Mouse (Mus musculus): Measurements from ENCODE around the gene Hoxb8. TPM values are rescaled to one million over a fixed set of nuclear protein-coding genes. Genes with fewer than 3 reads are reported as not detected.

The Hoxb8 gene
- 40.2 and 48.4 TPM in 2 replicates for polyA plus RNA-seq (2012; rRNA removed)

DNA sequence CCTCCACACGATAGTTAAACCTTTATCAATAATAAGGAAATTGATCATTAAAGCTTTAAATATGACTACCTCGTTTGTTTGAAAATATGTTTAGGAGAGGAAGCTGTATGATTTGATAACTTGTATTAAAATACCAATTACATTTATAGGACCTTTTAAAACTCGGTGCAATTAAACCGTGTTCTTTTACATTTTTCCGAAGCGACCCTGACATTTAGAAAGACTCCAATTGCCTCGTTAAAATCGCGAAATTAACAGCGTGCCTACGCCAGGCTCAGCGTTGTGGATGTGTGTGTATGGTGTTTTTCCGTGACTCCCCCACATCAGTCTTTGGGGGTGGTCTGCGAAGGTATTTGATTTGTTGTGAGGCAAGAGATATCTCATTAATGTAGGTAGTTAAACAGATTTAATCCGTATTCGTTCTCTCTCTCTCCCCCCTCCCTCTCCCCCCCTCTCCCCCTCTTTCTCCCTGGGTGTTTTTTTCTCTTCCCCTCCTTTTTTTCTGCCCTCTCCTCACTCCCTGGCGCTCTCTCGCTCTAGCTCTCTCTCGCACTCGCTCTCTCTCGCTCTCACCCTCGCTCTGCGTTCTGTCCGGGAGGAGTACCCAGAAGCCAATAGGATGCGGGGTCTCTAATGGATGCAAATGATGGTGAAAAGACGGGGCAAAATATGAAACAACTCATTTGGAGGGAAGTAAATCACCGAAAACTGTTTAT, at the start of gene Hoxb8:
TSS of gene Hoxb8 (plus strand) at position 51 of the 716 bp plus-strand sequence.

DNA sequence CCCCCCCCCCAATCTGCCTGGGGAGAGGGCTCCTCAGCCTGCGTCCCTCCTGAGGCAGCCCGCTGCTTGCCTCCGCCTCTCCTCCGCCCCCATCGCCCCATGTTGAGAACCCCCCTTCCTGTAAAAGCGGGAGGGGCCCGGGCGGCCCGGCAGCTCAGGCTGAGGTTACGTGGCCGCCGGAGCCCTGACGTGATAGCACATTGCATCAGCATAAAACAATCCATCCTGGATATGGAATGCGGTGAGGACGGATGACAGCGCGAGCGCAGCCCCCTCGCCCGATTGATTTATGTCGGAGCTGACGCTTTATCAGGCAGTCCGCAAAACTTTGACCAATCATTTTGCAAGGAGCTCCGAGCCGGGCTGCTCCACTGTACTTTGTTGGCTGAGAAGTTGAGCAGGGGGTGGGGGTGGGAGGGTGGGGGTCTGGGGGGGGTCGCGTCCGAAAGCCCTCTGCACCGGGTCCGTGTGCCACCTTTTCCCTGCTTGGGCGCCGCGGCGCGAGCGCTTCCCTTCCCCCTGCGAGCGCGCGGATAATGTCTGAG, 10.6 kb upstream of the Hoxb8 start, which contains the start of gene Hoxb9:
TSS of gene Hoxb9 (plus strand) at position 462 of the 545 bp plus-strand sequence.

DNA sequence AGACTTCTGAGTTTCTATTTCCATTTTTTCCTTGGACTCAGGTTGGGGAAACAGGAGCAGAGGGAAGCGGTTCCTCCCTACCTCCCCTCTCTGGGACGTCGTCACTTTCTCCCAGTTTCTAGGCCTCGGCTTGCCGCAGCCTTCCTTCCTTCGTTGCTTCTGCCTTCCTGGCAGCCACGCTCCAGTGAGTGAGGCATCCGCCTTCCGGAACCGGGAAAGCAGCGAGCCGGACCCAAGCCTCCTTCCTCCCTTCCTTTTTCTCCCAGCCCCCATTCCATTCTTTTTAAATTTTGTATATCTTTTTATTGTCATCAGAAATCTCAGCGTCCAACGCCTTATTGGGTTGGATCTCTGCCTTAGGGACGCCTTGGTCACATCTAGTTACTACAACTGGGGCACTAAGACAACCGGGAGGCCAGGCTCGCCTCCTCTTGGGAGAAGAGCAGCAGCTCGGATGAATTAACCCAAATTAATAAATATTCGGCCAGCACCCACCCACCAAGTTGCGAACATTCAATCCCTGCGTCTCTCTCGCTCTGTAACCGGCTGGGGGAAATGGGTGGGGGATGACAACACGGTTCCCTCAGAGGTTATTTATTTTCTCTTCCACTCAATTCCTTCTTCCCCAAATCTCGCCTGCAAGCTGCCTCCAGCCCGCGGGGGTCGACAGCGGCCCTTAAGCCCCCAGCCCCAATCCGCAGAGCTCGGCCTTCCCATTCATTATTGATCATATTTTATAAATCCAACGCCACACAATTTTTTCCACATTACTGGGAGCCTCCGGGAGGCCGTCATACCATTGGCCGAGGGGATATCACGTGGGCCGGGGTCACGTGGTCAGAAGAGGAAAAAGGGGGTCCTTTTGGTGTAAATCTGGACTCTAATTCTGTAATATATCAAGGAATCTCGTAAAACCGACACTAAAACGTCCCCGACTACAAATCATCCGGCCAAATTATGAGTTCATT, 4.3 kb downstream of the Hoxb8 start, which contains the start of gene Hoxb7:
TSS of gene Hoxb7 (plus strand) at position 853 of the 968 bp plus-strand sequence.

DNA sequence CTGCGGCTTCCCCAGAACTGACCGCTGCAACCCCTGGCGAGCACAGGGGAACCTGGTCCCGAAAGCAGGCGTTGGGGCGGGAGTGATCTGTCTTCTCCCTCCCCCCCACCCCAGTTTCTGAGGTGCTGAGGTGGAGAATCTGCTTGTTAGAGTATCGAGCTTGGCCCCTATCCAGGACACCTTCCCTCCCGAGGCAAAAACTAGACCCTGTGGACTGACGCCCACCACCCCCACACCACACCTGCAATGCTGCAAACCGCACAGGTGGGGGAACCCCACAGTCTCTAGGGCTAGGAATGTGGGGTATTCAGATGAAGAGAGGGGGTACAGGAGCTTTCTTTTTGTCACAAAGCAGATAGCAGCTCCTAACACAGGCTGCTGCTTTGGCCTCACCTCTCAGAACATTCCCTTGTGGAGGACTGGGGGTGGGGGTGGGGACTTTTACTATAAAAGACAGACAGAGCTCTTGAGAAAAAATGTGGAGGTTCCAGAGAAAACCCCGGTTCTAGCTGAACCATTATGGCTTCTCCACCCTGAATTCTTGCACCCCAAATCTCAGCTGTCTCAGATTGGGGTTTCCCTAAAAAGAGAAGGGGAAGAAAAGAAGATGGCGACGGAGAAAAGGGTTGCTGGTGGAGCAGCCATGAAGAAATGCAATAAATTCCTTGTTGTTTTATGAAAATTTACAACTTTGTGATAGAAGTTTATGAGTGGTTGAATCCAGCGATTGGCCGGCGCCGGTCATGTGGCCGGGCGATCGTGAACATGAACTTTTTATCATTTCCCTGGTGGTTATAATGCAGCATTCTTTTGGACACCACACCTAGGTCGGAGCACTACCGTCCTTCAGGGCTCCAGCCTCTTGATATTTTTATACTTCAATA, 10.2 kb downstream of the Hoxb8 start, which contains the start of gene Hoxb6:
TSS of gene Hoxb6 (plus strand) at position 796 of the 884 bp plus-strand sequence.

GRCm38 (mm10) chr11:96303151-96304099, 21.7 kb downstream of the Hoxb8 start, which contains the start of gene Hoxb5:
TSS of gene Hoxb5 (plus strand) at chr11:96303336.

DNA sequence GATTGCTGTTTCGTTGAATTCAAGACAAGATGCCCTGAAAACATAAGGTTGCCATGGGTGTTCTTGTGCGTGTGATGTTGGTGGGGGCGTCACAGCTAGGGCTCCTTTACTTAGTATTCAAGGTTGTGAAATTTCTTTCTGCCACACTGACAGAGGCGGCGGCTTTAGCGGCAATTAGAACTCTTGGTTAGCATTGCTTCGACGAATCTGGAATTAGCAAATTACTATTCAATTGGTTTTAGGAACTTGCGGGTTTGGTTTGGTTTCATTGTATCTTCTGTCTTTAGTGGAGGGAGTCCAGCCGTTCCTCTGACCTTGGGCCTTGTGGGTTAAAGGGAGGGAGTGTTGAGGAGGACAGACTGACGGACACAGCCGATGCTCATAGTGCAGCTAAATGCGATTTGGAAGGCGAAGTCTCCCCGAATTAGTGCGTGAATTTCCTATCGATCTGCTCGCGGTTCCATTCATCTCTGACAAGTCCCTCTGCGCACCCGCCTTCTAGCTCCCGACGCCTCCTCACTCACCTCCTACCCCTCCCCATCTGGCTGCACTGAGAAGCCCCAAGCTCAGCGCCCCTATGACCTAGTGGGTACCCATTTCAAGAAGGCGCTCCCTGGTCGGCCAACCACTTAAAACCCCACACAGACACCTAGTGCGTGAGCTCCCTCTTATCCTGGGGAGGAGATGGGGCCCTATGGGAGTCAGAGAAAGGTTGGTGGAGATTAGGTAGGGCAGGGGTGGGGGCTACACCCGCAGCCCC, 36.1 kb downstream of the Hoxb8 start, which contains the start of gene Hoxb4:
TSS of gene Hoxb4 (plus strand) at position 660 of the 760 bp plus-strand sequence.

DNA sequence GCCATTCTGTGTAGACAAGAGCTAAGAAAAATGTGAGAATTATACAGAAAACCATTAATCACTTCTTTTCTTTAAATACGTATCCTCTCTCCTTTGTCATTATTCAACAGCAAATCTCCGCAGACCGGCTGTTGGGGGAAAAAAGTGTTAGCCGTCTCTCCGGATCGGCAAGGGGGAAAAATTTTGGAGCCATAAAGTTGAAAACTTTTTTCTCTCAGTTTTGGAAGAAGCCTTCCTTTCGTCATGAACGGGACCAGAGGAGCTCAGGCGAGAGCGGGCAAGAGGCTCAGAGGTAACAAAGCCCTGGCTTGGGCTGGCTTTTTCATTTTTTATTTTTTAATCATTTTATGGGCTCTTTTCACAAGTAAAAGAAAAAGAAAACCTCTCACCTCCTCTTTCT, 41.4 kb downstream of the Hoxb8 start, which contains the start of gene Hoxb3:
TSS of gene Hoxb3 (plus strand) at position 173 of the 400 bp plus-strand sequence.

Other genes with a start within 250 kb of the Hoxb8 start
- 20.0 and 22.1 TPM in 2 replicates for gene Snf8, start 247.0 kb upstream of the Hoxb8 start, polyA plus RNA-seq (2012; rRNA removed)
- 38.8 and 39.7 TPM in 2 replicates for gene Ube2z, start 216.5 kb upstream of the Hoxb8 start, polyA plus RNA-seq (2012; rRNA removed)
- 450 and 554 TPM in 2 replicates for gene Atp5g1, start 206.2 kb upstream of the Hoxb8 start, polyA plus RNA-seq (2012; rRNA removed)
- gene Calcoco2, start 169.9 kb upstream of the Hoxb8 start, polyA plus RNA-seq (2012; rRNA removed): 0.13 TPM in 1 of 2 replicates, not detected in the other
- gene Ttll6, start 148.1 kb upstream of the Hoxb8 start, polyA plus RNA-seq (2012; rRNA removed): 1.2 and 1.7 TPM in 2 replicates
- not detected in 2 replicates for gene Hoxb13, start 87.6 kb upstream of the Hoxb8 start, polyA plus RNA-seq (2012; rRNA removed)
- gene Hoxb9, start 10.4 kb upstream of the Hoxb8 start, polyA plus RNA-seq (2012; rRNA removed): 3.0 and 3.3 TPM in 2 replicates
- 6.5 and 8.1 TPM in 2 replicates for gene Hoxb7, start 4.7 kb downstream of the Hoxb8 start, polyA plus RNA-seq (2012; rRNA removed)
- gene Hoxb6, start 10.6 kb downstream of the Hoxb8 start, polyA plus RNA-seq (2012; rRNA removed): 33.9 and 44.1 TPM in 2 replicates
- 7.6 and 8.0 TPM in 2 replicates for gene Hoxb5, start 21.4 kb downstream of the Hoxb8 start, polyA plus RNA-seq (2012; rRNA removed)
- 5.0 and 6.5 TPM in 2 replicates for gene Hoxb4, start 36.4 kb downstream of the Hoxb8 start, polyA plus RNA-seq (2012; rRNA removed)
- 15.2 and 16.2 TPM in 2 replicates for gene Hoxb3, start 41.4 kb downstream of the Hoxb8 start, polyA plus RNA-seq (2012; rRNA removed)
- 18.4 and 31.6 TPM in 2 replicates for gene Hoxb2, start 68.6 kb downstream of the Hoxb8 start, polyA plus RNA-seq (2012; rRNA removed)
- not detected in 2 replicates for gene Hoxb1, start 83.8 kb downstream of the Hoxb8 start, polyA plus RNA-seq (2012; rRNA removed)
- gene Skap1, start 182.7 kb downstream of the Hoxb8 start, polyA plus RNA-seq (2012; rRNA removed): 1.6 and 1.9 TPM in 2 replicates